Mouse (Mus musculus) left cerebral cortex, postnatal 14 days (tissue): ENCODE measurements at regions not wholly inside any gene's neighbourhood (a gene's known extent, or its start where the extent isn't known, plus 50 kb on each side); places are given as distances from the start of the nearest gene placed in this dataset.

Source experiments
- DNase-seq, 2 experiments: peaks; one replicate each; pipeline ENCODE4 v3.0.0; 2021 to 2022; ENCODE audit warnings: low spot score in 2 of 2, mixed read lengths in 1 of 2
- intact Hi-C: fragments of 180-260 bp; cut with DNase I; formaldehyde crosslinking; loops from one replicate; pipeline ENCODE4 v1.15.1; 2025

- no peak for DNase-seq
- intact Hi-C loops, result no loop called here
Measured at GRCm38 (mm10) chr11:8232636-8233189, 431.6 kb downstream of the Tns3 start.

- intact Hi-C loops, result no loop called here
- peak; percentile 17 to 31 for DNase-seq
Measured at GRCm38 (mm10) chr11:8229787-8230186, 434.5 kb downstream of the Tns3 start.

DNA sequence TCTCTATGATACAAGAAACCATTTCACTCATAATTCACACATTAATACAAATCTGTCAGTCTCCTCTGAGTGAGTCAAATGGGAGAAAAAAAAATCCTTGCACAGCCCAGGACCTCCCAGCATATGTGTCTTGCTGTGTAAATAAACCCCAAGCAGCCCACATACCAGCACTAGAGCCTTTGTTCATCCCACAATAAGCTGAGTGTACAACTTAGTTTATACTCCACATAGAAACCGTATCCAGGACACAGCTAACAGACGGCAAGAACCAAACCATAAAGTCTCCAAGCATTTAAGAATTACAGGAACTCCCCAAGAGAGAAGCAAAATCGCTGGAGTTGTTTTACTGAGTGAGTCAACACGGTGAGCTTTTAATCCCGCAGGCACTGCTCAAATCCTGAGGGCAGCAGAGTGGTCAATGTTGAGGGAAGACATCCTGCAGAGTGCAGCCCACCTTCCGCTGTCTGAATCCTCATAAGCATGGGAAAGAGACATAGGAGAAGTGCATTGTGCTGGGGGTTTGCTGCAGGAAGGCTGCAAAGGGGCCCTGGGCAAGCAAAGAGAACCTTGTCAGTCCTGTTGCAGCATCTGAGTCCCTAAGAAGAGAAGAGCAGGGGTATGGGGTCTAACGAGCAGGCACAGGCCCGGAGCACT lies 436.4 kb downstream of the Tns3 start:
- intact Hi-C loops, result no loop called here
- peak in 1 of 2 experiments; percentile 33 for DNase-seq

DNA sequence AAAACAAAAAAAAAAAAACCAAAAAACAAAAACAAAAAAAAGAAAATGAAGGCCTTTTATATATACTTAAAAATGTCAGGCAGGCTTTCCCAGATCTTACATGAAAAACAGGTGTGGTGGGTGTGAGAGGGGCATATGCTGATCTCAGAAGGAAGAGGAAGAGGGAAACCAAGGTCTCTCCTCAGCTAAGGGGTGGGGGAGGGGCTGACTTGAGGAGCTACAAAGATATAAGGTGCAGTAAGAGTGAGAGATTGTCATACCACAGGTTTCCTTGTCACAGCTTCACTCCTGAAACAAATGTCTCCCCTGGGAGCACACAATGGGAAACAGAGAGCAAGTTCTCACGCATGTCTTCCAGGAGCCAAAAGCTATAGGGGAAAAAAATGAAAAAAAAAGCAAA lies 440.0 kb downstream of the Tns3 start:
- intact Hi-C loops, result no loop called here
- DNase-seq, result no peak

DNA sequence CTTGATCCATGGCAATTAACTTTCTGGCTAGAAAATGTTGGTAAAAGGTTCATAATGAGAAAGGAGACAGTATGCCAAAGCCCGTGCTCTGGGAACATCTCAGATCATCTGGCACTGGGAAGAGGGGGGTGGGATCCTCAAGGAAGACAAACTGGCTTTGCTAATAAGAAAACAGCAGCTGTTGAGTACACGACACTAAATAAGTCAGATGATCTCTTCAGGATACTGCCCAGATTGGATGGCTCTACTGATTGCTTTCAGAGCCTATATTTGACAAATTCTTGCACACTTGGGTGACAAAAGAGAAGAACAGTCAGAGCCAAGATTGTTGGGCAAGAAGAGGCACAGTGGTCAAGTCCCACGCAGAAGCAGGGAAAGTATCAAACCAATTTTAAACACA lies 443.7 kb downstream of the Tns3 start:
- intact Hi-C loops, result no loop called here
- no peak for DNase-seq

- intact Hi-C loops, result no loop called here
- no peak for DNase-seq
Measured at GRCm38 (mm10) chr11:8219911-8220310, 444.4 kb downstream of the Tns3 start.

GRCm38 (mm10) chr11:8215634-8216033 lies 448.7 kb downstream of the Tns3 start:
- intact Hi-C loops, result no loop called here
- peak in 1 of 2 experiments; percentile 22 for DNase-seq

DNA sequence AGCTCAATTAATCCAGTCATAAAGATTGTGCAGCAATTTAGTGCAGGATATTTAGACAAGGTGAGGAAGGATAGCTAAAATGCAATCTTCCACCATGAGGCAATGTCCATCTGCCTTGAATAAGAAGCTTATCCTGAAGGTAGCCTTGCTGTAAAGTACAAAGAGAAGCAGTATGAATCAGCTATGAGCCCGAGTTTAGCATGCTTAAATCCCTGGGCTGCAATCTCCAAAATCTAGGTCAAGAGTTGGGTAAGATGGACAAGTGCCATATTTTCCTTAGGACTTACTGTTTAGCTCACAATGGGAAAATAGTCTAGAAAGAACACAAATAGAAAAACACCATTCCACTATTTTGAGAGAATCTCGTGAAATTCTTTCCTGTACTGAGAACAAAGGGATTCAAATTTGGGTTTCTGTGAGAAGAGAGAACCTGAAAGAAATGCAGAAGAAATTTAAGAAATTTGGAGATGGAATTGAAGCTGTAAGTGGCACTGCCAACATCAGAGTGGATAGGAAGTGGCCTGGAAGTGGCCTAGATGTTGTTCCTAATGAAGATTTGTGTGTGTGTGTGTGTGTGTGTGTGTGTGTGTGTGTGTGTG lies 449.9 kb downstream of the Tns3 start:
- peak in 1 of 2 experiments; percentile 16 for DNase-seq
- intact Hi-C loops, result no loop called here

DNA sequence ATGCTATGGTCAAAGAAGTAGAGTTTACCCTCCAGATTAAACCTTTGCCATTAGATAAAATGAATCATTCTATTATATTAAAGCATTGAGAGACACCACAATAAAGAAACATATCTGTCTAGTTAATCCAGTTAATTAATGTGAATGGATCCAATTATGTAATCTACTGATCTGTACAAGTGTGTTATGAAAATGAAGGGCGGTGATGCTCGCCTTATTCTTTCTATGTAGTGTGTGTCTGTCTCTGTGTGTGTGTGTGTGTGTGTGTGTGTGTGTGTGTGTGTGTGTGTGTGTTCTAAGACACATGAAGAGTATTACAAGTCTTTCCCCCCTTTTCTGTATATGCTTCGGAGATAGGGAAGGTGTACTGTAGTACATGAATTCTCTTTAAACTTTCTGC lies 451.2 kb downstream of the Tns3 start:
- DNase-seq, result no peak
- intact Hi-C loops, result no loop called here

- intact Hi-C loops, result no loop called here
- no peak for DNase-seq
Measured at GRCm38 (mm10) chr11:8212714-8213113, 451.6 kb downstream of the Tns3 start.

- no peak for DNase-seq
- intact Hi-C loops, result no loop called here
Measured at GRCm38 (mm10) chr11:8209041-8209440, 455.3 kb downstream of the Tns3 start.

DNA sequence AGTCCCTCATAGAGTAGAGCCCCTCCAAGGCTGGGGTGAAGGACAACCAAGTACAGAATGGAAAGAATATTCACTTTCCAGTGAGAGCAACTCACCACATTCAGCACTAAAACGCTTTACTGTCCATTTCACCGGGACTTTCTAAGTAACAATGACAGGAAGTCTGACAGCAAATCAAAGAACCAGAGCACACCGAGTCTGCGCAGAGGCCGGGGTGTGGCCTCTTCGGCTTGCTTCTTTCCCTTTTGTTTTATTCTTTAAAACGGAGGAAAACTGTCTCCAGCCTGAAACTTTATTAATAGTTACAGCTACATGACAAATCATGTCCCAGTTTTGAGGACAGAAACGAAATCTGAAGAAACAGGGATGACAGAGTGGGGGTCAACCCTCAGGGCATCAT lies 465.0 kb downstream of the Tns3 start:
- intact Hi-C loops, result no loop called here
- DNase-seq, result no peak
